Mouse (Mus musculus): Measurements from ENCODE around the gene Erbb3. TPM values are rescaled to one million over a fixed set of nuclear protein-coding genes. Genes with fewer than 3 reads are reported as not detected.
A peak's percentile ranks its signal among the peaks of the same experiment; 100 is the strongest.

Erbb3 gene
- polyA plus RNA-seq, 1 experiment from 2014 or later = 31.2 TPM

DNA sequence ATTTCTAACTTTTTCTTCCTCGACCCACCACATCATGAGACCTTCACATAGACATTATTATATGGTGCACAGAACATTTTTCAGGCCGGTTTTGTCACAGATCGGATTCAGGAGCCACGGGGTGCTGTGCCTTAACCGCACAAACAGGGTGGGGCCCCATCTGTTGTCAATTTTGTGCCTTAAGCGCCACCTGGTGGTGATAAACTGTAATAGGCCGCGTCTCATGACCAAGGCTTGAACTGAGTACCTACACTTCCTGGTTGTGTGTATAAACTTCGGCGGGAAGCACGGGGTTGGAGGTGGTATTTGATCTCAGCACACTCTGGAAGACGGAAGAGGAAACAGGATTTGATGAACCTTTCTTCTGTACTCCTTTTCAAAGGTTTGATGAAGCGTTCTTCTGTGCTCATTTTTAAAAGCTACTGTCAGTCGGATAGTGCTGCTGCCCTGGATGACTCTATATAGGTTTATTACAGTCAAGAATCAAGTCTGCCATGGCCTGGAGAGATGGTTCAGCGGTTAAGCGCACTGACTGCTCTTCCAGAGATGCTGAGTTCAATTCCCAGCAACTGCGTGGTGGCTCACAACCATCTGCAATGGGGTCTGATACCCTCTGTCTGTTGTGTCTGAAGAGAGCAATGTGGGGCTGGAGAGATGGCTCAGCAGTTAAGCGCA, 53.0 kb downstream of the Erbb3 start:
- peak overlapping the region; percentile 44 for H3K4me2 ChIP-seq (ENCODE audit: low read length)
- WGBS = 14% methylated on average over 18 of the region's 18 CpGs
- no peaks in the 10 kb centered on the region for H3K36me3 ChIP-seq (ENCODE audit: control insufficient read depth, insufficient read depth, low read length)
- peak; percentile 88 for ATAC-seq (replicated peaks; ENCODE audit: low FRiP score, low TSS enrichment, low read depth)
- H3K27me3 ChIP-seq (replicated peaks; ENCODE audit: control insufficient read depth, insufficient read depth, low read length) = no peaks in the 10 kb centered on the region
- H3K4me3 ChIP-seq (ENCODE audit: low read depth, low read length) = peak overlapping the region; percentile 21
- H3K9ac ChIP-seq (ENCODE audit: low read length) = no peak overlapping the region
- peak overlapping the region; percentile 43 for H3K27ac ChIP-seq (ENCODE audit: low read depth)
- DNase-seq (ENCODE audit: low spot score) = peak; percentile 90
- 0 out of 2 replicates have a peak, but pooled peaks cover 4% of the 10 kb centered on the region for H3K4me1 ChIP-seq (replicated peaks; ENCODE audit: control insufficient read depth, insufficient read depth, low read length)
- H3K9me3 ChIP-seq (ENCODE audit: control insufficient read depth, low read length) = no peaks in the 10 kb centered on the region

DNA sequence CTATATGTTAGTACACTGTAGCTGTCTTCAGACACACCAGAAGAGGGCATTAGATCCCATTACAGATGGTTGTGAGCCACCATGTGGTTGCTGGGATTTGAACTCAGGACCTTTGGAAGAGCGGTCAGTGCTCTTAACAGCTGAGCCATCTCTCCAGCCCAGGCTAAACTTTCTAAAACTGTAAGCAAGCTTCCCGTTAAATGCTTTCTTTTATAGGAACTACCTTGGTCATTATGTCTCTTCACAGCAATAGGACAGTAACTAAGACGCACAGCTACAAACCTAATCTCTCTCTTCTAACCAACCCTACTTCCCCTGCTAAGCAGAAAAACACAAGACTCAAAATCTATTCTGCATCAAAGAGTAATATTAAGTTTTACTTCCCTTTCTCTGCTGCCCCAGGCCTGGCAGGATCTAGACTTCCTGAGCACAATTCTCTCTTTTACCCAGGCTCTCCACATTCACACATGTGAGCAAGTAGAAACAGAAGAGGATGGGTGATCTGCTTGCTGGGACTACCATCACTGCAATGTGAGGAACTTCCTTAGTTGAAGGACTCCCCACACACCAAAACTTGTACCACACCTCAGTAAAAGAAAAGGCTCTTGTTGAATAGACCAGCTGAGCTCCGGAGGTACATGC, 53.7 kb downstream of the Erbb3 start:
- ATAC-seq (replicated peaks; ENCODE audit: low FRiP score, low TSS enrichment, low read depth) (0 out of 2 replicates have a peak, but pooled peaks have one; percentile 1), DNase-seq (ENCODE audit: low spot score) (no peak)
- H3K4me1 ChIP-seq (replicated peaks; ENCODE audit: control insufficient read depth, insufficient read depth, low read length) = 0 out of 2 replicates have a peak, but pooled peaks cover 4% of the 10 kb centered on the region
- H3K4me3 ChIP-seq (ENCODE audit: low read depth, low read length) = peak overlapping the region; percentile 21
- peak overlapping the region; percentile 44 for H3K4me2 ChIP-seq (ENCODE audit: low read length)
- no peaks in the 10 kb centered on the region for H3K36me3 ChIP-seq (ENCODE audit: control insufficient read depth, insufficient read depth, low read length)
- 77% methylated on average over 4 of the region's 4 CpGs for WGBS
- H3K27me3 ChIP-seq (replicated peaks; ENCODE audit: control insufficient read depth, insufficient read depth, low read length) = no peaks in the 10 kb centered on the region
- H3K9ac ChIP-seq (ENCODE audit: low read length) = no peak overlapping the region
- peak overlapping the region; percentile 43 for H3K27ac ChIP-seq (ENCODE audit: low read depth)
- no peaks in the 10 kb centered on the region for H3K9me3 ChIP-seq (ENCODE audit: control insufficient read depth, low read length)

DNA sequence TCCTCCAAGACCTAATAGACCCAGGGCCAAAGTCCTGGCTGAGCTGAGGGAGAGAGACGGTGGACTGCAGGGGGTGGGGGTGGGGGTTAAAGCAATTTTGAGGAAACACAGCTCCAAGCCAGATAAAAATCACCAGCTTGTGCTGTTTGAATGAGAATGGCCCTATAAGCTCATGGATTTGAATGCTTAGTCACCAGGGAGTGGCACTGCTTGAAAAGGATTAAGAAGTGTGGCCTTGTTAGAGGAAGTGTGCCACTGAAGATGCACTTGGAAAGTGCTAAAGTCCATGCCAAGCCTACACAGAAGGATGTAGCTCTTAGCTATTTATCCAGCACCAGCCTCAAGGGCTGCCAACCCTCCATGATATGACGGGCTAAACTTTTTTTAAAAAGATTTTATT, 54.2 kb downstream of the Erbb3 start:
- Histone ChIP-seq H3K36me3 (ENCODE audit: control insufficient read depth, insufficient read depth, low read length) (no peaks in the 10 kb centered on the region), H3K4me3 (ENCODE audit: low read depth, low read length) (no peak overlapping the region), H3K4me2 (ENCODE audit: low read length) (no peak overlapping the region), H3K9ac (ENCODE audit: low read length) (no peak overlapping the region), H3K9me3 (ENCODE audit: control insufficient read depth, low read length) (no peaks in the 10 kb centered on the region), H3K4me1 (replicated peaks; ENCODE audit: control insufficient read depth, insufficient read depth, low read length) (0 out of 2 replicates have a peak, but pooled peaks cover 4% of the 10 kb centered on the region), H3K27me3 (replicated peaks; ENCODE audit: control insufficient read depth, insufficient read depth, low read length) (no peaks in the 10 kb centered on the region), H3K27ac (ENCODE audit: low read depth) (no peak overlapping the region)
- DNase-seq (ENCODE audit: low spot score) = no peak
- ATAC-seq (replicated peaks; ENCODE audit: low FRiP score, low TSS enrichment, low read depth) = no peak
- 79% methylated on average over 2 of the region's 2 CpGs for WGBS

DNA sequence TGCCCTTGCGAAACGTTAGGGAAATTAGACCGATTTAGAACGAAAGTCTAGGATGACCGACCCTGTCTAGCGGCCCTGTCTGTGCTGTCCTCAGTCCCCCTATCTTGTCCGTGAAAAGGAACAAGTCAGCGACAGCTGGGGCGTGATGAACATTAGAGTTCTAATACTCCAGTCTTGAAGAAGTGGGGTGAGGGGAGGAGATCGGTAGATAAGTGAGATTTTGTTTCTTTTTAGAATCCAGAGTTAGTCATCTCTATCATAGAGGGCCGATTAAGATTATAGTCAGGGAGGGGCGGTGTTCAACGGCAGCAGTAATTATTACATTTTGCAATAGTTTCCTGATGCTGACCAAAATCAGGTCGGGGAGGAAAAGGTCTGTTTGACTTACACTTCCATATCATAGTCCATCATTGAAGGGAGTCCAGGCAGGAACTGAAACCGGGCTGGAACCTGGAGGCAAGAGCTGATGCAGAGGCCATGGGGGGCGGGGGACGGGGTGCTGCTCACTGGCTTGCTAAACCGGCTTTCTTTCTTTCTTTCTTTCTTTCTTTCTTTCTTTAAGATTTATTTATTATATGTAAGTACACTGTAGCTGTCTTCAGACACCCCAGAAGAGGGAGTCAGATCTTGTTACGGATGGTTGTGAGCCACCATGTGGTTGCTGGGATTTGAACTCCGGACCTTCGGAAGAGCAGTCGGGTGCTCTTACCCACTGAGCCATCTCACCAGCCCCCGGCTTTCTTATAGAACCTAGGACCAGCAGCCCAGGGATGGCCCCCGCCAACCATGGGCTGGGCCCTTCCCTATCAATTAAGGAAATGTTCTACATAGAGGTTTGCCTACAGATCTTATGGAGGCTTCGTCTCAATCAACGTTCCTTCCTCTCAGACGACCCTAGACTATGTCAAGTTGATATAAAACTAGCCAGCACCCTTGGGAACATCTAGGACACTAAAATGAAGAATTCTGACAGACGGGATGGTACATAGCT, 62.8 kb downstream of the Erbb3 start:
- Histone ChIP-seq H3K4me2 (ENCODE audit: low read length) (peak overlapping the region; percentile 82), H3K27ac (ENCODE audit: low read depth) (peak overlapping the region; percentile 71), H3K9me3 (ENCODE audit: control insufficient read depth, low read length) (no peaks in the 10 kb centered on the region), H3K9ac (ENCODE audit: low read length) (peak overlapping the region; percentile 38), H3K27me3 (replicated peaks; ENCODE audit: control insufficient read depth, insufficient read depth, low read length) (no peaks in the 10 kb centered on the region), H3K36me3 (ENCODE audit: control insufficient read depth, insufficient read depth, low read length) (peaks cover 7% of the 10 kb centered on the region), H3K4me3 (ENCODE audit: low read depth, low read length) (peak overlapping the region; percentile 78), H3K4me1 (replicated peaks; ENCODE audit: control insufficient read depth, insufficient read depth, low read length) (peaks cover 9% of the 10 kb centered on the region)
- 30% methylated on average over 28 of the region's 28 CpGs for WGBS
- DNase-seq (ENCODE audit: low spot score) = peak; percentile 75
- 0 out of 2 replicates have a peak, but pooled peaks have one; percentile 21 for ATAC-seq (replicated peaks; ENCODE audit: low FRiP score, low TSS enrichment, low read depth)

DNA sequence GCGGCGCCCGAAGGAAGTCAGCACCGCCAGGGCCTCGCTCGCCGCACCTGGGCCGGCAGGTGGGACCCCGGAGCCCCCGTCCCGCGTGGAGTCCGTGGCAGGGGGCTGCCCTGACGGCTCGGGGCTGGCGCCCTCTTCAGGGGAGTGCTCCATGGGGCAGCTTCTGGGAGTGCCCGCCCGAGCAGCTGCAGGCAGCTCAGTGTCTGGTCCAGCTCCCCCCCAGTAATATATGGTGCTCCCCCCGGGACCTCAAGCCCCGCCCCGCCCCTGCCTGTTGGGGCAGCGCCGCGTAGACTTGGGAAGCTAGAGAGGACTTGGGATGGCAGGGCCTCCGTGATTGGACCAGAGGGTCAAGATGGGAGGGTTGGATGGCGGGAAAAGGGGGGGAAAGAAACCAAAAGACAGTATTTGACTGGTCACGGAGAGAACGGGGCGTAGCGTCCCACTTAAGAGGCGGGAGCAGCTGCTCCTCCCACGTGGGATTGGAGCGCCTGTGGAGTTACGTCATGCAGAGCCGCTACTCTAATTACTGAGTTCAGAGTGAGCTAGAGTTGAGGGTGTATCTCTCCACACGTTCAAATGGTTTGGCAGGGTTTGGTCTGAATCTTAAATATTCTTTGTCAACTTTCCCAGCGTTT, 63.7 kb downstream of the Erbb3 start, which contains the start of gene Esyt1:
TSS of gene Esyt1 (minus strand) at position 201 of the 638 bp plus-strand sequence.
- no peaks in the 10 kb centered on the region for H3K27me3 ChIP-seq (replicated peaks; ENCODE audit: control insufficient read depth, insufficient read depth, low read length)
- peaks cover 9% of the 10 kb centered on the region for H3K4me1 ChIP-seq (replicated peaks; ENCODE audit: control insufficient read depth, insufficient read depth, low read length)
- DNase-seq (ENCODE audit: low spot score) (no peak), ATAC-seq (replicated peaks; ENCODE audit: low FRiP score, low TSS enrichment, low read depth) (peak; percentile 97)
- H3K4me3 ChIP-seq (ENCODE audit: low read depth, low read length) = peak within 1 kb of the TSS; percentile 78
- H3K9me3 ChIP-seq (ENCODE audit: control insufficient read depth, low read length) = no peaks in the 10 kb centered on the region
- H3K9ac ChIP-seq (ENCODE audit: low read length) = peak within 1 kb of the TSS; percentile 64
- H3K27ac ChIP-seq (ENCODE audit: low read depth) = peak within 1 kb of the TSS; percentile 73
- H3K4me2 ChIP-seq (ENCODE audit: low read length) = peak within 1 kb of the TSS; percentile 82
- H3K36me3 ChIP-seq (ENCODE audit: control insufficient read depth, insufficient read depth, low read length) = peaks cover 14% of the 10 kb centered on the region
- WGBS = under 1% methylated on average over 37 of the region's 37 CpGs

DNA sequence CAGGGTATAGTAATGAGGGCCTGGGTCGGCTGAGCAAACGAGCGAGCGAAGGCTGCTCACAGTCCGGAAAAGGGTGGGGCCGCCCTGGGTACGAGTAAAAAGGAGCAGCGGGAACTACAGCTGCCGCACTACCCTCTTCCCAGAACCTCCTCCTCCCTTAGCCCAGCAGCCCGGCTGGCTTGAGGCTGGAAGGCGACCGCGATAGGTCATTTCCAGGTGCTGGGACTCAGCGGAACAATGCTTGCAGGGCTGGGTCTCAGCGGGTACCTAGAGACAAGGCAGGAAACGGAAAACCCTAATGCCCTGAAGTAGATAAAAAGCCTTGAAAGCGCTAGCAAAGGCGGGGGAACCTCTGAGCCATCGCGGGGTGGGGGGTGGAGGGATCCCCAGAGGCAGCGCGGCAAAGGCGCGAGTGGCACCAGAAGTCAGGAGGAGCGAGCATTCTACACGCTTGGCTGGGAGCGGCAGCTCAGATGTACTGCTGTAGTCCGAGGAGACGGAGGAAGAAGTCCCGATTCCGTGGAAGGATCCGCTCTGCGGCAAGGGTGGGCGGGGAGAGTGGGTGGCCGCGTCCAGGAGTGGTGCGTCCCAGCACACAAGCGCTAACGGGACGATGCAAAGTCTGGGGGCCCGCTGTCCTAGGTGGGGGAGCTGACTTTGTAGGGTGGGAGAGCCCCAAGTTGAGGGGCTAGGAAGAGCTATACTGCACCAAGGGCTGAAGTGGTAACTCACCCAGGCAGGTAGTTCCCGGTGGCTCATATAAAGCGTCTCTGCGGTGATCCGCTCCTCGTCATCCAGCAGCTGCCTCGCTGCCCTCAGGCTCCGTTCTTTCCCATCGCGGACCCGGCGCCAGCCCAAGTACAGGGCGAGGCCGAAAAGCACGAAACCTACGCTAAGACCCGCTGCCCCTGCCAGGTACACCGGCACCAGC, 64.5 kb downstream of the Erbb3 start:
- H3K4me2 ChIP-seq (ENCODE audit: low read length) = peak overlapping the region; percentile 82
- WGBS = under 1% methylated on average over 58 of the region's 58 CpGs
- peak overlapping the region; percentile 64 for H3K9ac ChIP-seq (ENCODE audit: low read length)
- peak; percentile 37 for ATAC-seq (replicated peaks; ENCODE audit: low FRiP score, low TSS enrichment, low read depth)
- peaks cover 21% of the 10 kb centered on the region for H3K36me3 ChIP-seq (ENCODE audit: control insufficient read depth, insufficient read depth, low read length)
- H3K9me3 ChIP-seq (ENCODE audit: control insufficient read depth, low read length) = no peaks in the 10 kb centered on the region
- no peaks in the 10 kb centered on the region for H3K27me3 ChIP-seq (replicated peaks; ENCODE audit: control insufficient read depth, insufficient read depth, low read length)
- H3K27ac ChIP-seq (ENCODE audit: low read depth) = peak overlapping the region; percentile 73; the same call in 1 of the 2 replicates
- peak; percentile 91 for DNase-seq (ENCODE audit: low spot score)
- H3K4me3 ChIP-seq (ENCODE audit: low read depth, low read length) = peak overlapping the region; percentile 78
- peaks cover 9% of the 10 kb centered on the region for H3K4me1 ChIP-seq (replicated peaks; ENCODE audit: control insufficient read depth, insufficient read depth, low read length)

DNA sequence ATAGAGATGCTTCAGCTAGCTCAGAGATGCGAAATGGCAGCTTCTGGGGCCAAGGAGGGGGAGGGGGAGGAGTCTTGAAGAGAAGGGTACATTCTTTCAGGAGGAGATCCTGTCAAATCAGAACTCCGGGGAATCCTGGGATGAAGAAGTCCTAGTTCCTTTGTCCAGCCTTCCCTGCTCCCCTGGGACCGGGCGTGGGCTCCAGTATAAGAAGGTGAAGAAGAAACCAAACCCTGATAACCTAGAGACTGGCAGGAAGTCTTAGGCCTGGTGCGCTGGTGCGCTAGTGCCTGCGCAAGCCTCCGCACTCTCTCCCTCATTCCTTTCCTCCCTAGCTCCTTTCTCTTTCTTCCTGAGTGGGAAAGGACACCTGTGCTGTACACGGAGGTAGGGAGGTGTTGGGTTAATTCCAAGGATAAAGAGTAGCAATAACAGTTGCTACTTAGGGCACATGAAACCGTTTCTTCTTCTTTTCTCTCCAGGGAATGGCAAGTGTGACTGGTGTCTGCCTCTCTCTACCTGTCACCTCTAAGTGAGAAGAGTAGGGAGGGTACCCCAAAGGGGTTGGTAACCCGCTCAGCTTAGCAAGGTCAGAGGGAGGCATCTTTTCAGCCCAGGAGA, 65.2 kb downstream of the Erbb3 start:
- Histone ChIP-seq H3K27me3 (replicated peaks; ENCODE audit: control insufficient read depth, insufficient read depth, low read length) (no peaks in the 10 kb centered on the region), H3K4me3 (ENCODE audit: low read depth, low read length) (peak overlapping the region; percentile 78), H3K36me3 (ENCODE audit: control insufficient read depth, insufficient read depth, low read length) (peaks cover 22% of the 10 kb centered on the region), H3K4me1 (replicated peaks; ENCODE audit: control insufficient read depth, insufficient read depth, low read length) (peaks cover 9% of the 10 kb centered on the region), H3K27ac (ENCODE audit: low read depth) (peak overlapping the region; percentile 73; the same call in 1 of the 2 replicates), H3K4me2 (ENCODE audit: low read length) (peak overlapping the region; percentile 82), H3K9ac (ENCODE audit: low read length) (peak overlapping the region; percentile 64), H3K9me3 (ENCODE audit: control insufficient read depth, low read length) (no peaks in the 10 kb centered on the region)
- DNase-seq (ENCODE audit: low spot score) (no peak), ATAC-seq (replicated peaks; ENCODE audit: low FRiP score, low TSS enrichment, low read depth) (no peak)
- 16% methylated on average over 11 of the region's 11 CpGs for WGBS

Data from intestine, embryonic 14.5 days (tissue).